Mouse (Mus musculus): ENCODE results near the gene Sppl2a. TPM values are rescaled to one million over a fixed set of nuclear protein-coding genes. Genes with fewer than 3 reads are reported as not detected.
"Not testable (repeated sequence)": the region's sequence is repeated elsewhere in the genome, so short reads cannot be mapped to it uniquely, and the experiment has no call there.

Gene Sppl2a
- total RNA-seq (2021) = 10 to 100 TPM; 54.8 to 63.8 TPM

DNA sequence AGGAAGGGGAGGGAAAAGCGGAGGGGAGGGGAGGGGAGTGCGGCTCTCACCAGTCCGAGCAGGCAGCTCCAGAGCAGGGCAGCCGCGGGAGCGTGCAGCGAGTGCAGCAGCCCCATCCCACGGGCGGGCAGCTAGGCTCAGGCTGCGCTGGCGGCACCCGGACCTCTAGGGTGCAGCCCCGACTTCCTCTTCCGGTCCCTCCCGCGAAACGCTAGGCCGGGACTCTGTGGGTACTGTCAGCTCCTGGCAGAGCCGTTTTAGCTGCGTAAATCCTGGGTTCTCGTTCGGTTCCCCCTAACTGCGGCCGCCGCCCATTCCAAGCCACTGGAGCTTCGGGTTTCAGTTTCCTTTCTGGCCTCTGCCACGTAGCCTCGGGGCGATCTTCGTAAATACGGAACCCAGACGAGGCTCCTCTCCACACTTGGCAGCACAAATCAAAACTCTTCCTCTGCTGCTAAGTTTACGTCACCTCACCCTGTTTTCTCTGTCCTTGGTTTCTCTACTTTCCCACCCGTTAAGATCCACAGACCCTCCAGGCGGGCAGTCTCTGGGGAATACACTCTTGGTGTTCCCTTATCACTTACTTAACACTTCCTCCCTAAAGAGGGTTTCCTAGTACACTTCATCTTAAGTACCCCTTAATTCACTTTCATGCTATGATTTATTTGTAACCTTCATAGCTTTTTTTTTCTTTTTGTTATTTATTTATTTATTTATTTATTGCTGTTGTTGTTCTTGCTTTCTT lies at the start of gene Sppl2a:
Gene Sppl2a, minus strand, starts transcription at position 339 of the 745 bp plus-strand sequence.
- peak; percentile 87 to 91 for DNase-seq

DNA sequence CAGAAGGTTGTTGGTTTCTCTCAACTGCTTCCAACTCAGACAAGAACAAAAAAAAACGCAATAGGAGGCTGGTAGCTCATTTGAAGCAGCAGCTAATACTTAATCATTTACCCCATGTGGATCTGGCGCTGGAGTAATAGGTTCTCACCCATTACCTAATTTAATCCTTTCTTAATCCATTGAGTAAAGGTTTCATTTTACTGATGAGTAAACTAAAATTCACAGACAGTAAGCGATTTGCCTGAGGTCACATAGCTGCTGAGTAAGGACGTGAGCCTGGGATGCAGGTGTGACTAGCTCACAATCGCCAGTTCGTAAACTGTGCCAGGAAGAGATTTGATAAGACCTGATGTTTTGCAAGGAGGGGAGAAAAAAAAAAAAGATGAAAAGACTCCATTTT lies 44.4 kb upstream of the Sppl2a start:
- no peak for DNase-seq
- intact Hi-C loops (cut with DNase I) = no loop called here

More for the DNA sequence above, at the start of gene Sppl2a:
- intact Hi-C loops (cut with DNase I) = loop anchor here (1.0 to 10.0 kb wide), 5 partner anchors 16 to 1258 kb away; partner anchors contain the start of genes Ciao1, Eid1 and Tmem127

DNA sequence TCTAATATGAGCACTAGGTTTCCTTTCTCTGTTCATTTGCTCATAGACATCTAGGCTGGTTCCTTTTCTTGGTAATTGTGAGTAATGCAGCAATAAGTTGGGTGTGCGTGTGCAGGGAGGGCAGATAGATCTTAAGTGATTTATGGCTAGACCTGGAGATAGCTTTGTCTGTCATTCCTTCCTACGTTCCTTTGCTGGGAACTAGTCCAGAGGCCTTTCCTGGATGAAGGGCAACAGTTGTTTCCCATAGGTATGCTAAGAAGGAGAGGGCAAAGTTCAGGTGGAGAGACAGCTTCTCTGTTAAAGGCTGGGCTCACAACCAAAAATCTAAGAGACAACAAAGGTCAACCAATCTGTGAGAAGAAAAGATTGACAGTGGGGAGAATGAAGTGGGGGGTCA lies 28.7 kb upstream of the Sppl2a start:
- no peak for DNase-seq

DNA sequence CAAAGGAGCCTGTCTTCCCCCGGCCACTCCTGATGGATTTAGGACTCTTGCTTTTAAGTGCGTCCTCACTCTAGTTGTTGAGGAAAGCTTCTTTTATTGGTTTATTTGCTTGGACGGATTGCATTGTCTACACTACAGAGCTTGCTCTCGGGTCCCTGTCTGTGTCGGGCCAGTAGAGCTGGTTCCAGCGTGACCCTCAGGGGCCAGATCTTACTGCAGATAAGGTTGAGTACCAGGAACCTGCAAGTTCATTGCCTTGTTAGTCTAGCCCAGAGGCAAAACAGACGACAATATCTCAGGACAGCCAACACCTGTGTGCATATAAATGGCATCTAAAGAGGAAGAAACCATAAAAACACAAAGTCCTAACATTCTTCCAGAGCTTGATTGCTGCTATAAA lies 22.6 kb upstream of the Sppl2a start:
- DNase-seq = no peak
- intact Hi-C loops (cut with DNase I) = no loop called here

More for the DNA sequence above, 28.7 kb upstream of the Sppl2a start:
- intact Hi-C loops (cut with DNase I) = no loop called here

DNA sequence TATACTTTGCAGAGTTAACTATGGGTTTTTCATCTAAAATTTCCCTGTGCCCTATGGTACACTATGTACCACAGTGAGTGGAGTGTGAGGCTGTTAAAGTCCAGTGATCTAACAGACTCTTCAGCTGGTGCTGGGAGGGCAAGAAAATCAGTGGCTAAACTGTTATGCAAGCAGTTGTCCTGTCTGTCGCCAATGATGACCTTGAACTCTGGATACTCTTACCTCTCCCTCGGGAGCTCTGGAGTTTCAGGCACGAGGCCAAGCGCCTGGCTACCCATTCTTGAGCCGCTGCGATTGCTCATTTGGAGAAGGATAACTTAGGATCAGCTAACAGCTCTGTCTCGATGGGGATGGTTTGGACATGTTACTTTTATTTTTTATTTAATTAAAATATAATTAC lies 18.1 kb upstream of the Sppl2a start:
- DNase-seq = peak; percentile 56
- intact Hi-C loops (cut with DNase I) = no loop called here

DNA sequence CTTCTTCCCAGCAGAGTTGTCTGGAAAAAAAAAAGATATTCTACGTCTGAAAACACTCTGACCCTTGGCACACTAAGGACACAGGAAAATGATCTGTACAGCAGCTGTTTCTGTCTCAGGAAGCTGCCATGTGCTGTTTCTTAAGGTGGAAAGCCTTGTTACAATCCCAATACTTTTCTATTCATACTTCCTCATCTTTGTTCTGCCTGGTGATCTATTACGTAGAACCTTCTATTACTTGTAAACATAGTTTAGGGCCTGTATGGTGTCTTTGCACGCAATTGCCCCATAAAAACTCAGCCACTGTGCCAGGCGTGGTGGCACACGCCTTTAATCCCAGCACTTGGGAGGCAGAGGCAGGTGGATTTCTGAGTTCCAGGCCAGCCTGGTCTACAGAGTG lies 17.4 kb upstream of the Sppl2a start:
- intact Hi-C loops (cut with DNase I) = no loop called here
- DNase-seq = peak in 1 of 2 experiments; percentile 2

DNA sequence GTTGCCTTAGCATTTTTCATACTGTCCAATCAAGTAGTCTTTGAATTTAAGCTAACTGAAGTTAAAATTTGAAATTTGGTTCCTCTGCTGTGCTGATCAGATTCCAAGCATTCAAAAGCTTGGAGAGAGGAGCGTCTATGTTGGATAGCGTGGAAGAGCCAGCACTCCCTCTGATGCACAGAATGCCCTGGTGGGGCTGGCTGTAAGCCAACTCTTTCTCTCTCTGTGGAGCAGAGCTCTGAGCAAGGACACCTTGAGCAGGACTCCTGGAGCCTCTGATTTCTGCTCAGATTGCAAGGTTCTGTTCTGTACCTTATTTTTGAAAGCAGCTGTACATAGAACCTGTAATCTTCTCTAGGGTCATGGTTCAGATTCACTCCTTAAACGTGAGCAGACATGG lies 16.8 kb upstream of the Sppl2a start:
- DNase-seq = peak; percentile 24
- intact Hi-C loops (cut with DNase I) = loop anchor here (2.0 kb wide), 1 partner anchor 17 kb away; the partner anchor contains the start of gene Sppl2a

DNA sequence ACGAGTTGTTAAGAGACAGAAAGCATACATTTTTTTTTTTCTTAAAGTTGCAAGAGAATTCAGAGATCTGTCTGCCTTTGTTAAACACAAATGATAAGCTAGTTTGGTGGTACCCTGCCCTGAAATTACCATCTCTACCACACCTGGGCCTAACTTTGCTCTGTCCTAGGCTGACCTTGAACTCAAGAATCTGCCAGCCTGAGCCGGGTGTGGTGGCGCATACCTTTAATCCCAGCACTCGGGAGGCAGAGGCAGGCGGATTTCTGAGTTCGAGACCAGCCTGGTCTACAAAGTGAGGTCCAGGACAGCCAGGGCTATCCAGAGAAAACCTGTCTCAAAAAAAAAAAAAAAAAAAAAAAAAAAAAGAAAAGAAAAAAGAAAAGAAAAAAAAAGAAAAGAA lies 16.3 kb upstream of the Sppl2a start:
- intact Hi-C loops (cut with DNase I) = loop anchor here (2.0 kb wide), 1 partner anchor 16 kb away; the partner anchor contains the start of gene Sppl2a
- not testable (repeated sequence) for DNase-seq

DNA sequence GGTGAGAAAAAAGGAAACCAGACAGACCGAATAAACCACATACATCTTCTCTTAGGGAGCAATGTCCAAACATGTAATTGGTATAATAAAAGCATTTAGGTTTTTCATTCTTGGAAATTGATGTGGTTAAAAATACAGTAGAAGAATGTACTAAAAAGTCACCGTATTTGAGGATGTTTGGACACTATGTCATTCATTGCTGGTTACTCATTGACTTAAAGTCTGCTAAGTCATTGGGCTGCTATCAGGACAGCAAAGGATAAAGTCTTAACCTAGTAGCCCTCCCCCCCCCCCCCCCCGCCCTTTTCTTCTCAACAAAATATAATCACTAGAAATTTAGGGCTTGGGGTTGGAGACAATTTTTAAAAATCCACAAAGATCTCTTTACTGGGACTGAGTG lies 15.2 kb upstream of the Sppl2a start:
- intact Hi-C loops (cut with DNase I) = loop anchor here (2.0 kb wide), 1 partner anchor 15 kb away; the partner anchor contains the start of gene Sppl2a

DNA sequence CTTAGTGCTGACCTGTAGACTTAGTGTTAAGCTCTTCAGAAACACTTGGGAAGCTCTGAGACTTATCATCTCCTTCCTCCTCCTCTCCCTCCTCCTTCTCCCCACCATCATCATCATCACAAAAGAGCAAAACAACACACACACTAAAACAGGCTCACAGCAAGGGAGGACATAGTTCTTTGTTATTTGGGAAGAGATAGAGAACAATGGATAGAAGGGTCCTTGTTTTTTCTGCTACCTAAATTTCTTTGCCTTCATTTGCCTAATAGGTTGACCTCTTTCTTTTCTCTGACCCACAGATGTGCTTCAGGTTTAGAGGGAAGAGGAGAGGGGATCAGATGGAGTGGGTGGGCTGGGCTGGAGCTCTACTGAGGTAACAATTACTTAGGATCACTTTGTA lies 14.6 kb upstream of the Sppl2a start:
- DNase-seq = no peak
- intact Hi-C loops (cut with DNase I) = loop anchor here (2.0 kb wide), 1 partner anchor 15 kb away; the partner anchor contains the start of gene Sppl2a

More for the DNA sequence above, 15.2 kb upstream of the Sppl2a start:
- no peak for DNase-seq

DNA sequence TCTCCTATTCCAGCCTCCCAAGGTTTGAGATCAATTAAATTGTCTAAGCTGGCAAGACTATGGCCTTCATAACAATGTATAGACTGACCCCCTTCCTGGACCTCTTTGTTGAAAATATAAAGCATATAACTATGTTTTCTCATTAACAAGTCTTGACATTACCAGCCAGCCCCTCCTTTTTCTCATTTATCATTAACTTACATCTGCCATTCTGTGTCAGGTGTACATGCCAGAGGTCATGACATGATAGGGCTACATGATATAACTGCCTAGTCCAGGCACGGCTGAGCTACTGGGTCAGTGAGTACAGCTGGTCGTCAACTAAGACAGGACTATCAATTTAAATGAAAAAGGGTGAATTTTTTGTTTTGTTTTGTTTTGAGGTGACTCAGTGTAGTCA lies 10.2 kb upstream of the Sppl2a start:
- intact Hi-C loops (cut with DNase I) = loop anchor here (5.0 kb wide), 1 partner anchor 44 kb away; no protein-coding TSS in a partner anchor

DNA sequence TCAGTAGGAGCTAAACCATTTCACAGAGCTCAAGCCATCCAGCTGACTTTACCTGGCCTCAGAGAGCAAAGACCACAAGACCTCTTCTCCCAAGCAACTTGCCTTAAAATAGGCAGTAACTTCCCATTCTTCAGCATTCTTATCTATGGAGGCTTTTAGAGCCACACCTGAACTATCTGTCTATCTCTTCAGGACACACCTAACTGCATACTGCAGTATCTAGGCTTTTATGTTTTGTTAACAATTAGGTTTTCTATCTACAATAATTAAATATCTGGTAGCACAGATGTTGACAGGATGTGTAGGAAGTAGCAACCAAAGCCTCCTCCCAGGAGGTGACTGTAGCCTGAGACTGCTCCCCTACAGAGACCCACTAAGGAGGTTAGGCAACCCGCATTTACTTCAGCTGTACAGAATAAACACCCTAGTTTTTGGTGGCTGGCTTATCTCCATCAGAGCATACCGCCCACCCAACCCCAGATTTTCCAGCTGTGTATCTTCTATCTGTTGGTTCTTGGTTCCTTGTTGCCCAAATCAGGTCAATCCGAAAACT lies 7.4 kb upstream of the Sppl2a start:
- DNase-seq = no peak

More for the DNA sequence above, 10.2 kb upstream of the Sppl2a start:
- DNase-seq = no peak

DNA sequence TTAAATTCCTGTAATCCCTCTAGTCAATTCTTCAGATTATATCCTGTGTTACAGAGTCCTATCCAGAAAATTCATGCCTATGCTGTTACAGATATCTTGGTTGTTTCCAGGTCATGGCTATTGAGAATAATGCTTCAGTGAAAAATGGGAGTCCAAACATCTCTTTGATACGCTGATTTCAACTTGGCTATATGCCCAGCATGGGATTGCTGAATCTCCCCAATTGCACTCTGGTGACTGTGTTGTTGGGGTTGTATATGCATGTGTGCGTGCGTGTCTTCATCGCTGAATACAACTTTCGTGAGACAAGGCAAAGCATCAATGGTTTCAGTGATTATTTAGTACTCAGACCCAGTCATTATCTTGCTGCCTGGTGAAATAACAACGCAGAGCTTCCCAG lies 5.0 kb upstream of the Sppl2a start:
- intact Hi-C loops (cut with DNase I) = loop anchor here (10.0 kb wide), 1 partner anchor 1263 kb away; the partner anchor contains the start of gene Eid1
- DNase-seq = no peak

More for the DNA sequence above, 7.4 kb upstream of the Sppl2a start:
- intact Hi-C loops (cut with DNase I) = loop anchor here (5.0 kb wide), 1 partner anchor 47 kb away; no protein-coding TSS in a partner anchor

DNA sequence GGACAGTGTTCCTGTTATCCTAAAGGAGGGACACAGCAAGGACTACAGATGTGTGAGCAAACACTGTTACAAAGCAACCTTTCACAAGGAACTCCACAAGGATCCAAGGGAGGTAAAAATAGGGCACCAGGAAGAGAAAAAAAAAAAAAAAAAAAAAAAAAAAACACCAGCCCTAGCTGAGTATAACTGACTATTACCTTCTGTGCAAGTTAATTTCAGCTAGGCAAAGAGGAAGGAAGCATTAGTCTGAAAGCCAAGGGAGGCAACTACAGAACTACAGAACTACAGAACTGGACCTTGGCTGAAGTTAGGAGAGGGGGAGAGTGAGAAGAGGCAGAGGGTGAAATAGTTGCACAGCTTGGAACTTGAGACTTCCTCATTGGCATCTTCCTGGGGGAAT lies 886 bp upstream of the Sppl2a start:
- peak in 1 of 2 experiments; percentile 9 for DNase-seq

DNA sequence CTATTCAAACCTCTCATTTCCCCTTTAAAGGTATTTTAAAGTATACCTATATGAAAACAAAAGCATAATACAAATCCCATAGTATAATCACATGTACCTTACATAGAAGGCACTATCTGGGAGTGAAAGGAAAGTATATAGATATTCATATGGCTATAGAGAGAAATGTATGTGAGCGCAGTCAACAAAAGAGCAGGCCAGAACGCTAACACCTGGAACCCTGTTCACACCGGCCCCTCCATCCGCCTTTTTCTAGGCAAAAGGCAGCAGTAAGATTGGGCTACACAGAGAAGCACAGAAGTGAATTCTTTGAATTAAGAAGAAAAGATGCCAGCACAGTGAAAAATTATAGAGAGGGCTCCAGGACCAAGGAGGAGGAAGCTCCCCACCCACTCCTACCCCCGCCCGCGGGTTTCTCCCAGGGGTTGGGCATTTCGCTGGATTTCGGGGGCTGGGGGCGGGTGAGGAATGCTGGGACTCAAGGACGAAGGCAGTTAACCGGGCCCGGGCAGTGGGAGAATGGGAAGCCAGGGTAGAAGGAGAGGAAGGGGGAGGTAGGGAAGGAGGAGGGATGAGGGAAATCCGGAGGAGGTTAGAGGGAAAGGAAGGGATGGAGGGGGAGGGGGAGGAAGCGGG lies 656 bp downstream of the Sppl2a start:
- no peak for DNase-seq
- intact Hi-C loops (cut with DNase I) = loop anchor here (1.0 to 10.0 kb wide), 4 partner anchors 16 to 1258 kb away; partner anchors contain the start of genes Ciao1, Eid1 and Tmem127

More for the DNA sequence above, 886 bp upstream of the Sppl2a start:
- intact Hi-C loops (cut with DNase I) = loop anchor here (1.0 to 10.0 kb wide), 5 partner anchors 15 to 1259 kb away; partner anchors contain the start of genes Ap4e1, Ciao1, Eid1 and Tmem127

DNA sequence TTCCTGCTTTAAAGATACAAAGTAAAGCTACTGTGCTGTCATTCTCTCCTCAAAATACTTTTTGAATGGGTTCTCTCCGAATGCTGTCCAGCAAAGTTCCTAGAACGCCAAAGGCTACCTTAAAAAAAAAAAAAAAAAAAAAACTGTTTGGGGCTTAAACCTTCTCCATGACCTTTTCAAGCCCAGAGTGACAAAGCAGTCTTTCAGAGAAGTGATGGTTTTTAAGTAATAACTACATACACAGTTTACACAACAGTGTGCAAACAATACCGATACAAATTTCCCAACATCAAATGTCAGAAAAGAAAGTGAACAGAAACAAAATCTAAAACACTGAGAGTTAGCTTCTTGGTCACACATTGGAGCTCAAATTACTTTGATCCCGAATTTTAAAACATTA lies 1.3 kb downstream of the Sppl2a start:
- DNase-seq = no peak
- intact Hi-C loops (cut with DNase I) = loop anchor here (1.0 to 10.0 kb wide), 4 partner anchors 17 to 1257 kb away; partner anchors contain the start of genes Ciao1, Eid1 and Tmem127

DNA sequence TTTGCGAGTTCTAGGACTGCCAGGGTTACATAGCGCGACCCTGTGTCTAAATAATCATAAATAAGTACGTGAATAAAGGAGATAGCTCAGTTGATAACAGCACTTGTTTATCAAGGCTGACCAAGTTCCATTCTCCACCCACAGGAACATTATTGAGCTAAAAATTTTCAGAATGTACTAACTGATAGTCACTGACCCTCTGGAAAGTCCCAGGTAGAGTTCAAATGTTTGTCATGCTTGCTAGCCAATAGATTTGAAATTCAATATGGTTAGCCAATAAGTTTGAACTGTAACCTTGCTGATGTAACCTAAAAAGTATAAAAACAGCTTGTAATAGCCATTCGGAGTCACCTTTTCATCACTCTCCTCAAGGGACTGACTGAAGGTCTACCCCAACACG lies 4.4 kb downstream of the Sppl2a start:
- DNase-seq = no peak
- intact Hi-C loops (cut with DNase I) = no loop called here

DNA sequence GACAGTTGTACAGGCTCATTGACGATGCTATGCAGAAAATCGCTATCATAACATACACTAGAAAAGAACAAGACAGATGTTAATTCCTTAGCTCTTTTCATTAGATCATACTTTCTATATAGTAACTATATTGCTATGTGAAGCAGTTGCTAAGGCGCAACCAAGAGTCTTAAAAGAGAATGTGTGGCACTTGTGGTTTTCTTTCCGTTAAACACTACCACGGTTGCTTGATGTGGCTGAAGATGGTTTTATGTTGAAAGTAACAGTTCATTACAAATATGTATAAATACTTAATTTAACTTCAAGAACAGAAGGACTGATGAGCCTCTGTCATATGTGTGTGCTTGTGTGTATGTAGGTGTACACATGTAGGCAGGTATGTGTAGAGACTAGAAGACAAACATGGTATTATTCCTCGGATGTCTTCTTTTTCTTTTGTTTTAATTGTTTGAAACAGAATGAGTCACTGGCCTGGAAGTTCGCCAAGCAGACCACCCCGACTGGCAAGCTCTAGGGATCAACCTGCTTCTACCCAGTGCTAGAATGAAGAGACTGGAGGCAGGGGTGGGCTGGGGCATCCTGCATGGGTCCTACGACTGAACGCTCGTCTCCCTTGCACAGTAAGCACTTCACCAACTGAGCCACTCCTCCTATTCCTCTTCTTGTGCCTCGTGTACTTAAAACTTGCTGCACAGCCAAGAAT lies 12.5 kb downstream of the Sppl2a start:
- DNase-seq = no peak
- intact Hi-C loops (cut with DNase I) = no loop called here

DNA sequence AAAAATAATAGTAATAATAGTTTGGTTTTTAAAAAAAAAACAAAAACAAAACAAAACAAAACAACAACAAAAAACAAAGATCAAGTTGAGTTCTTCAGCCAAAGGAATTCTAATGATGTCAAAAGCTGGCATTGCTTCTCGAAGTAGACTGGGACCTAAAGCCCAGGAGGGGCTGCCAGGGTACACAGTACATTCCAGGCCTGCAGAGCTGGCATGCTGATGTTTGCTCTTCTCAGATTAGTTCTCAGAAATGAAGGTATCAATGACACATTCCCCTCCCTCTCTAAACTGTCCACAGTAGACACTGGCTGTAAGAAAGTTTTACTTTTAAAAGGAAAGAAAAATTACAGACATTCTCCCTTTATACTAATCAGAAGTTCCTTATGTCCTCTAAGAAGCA lies 16.8 kb downstream of the Sppl2a start:
- intact Hi-C loops (cut with DNase I) = no loop called here

DNA sequence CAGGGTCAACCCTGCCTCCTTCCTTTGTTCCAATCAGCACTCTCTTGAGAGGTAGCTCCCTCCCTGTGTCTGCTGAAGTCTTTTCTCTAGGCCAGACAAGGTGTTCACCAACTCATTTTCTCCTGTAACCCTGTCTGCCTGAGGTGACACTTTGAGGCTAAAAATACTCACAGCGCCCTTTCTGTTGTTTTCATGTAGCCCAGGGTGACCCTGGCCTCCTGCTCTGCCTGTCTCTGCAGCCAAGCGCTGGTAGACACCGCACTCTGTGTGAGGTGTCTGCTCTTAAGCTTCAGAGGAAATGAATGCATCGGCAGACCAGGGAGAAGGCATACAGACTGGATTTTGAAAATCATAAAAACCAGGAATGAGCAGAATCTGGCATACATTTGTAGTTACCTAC lies 18.9 kb downstream of the Sppl2a start:
- intact Hi-C loops (cut with DNase I) = no loop called here
- peak in 1 of 2 experiments; percentile 19 for DNase-seq

More for the DNA sequence above, 16.8 kb downstream of the Sppl2a start:
- DNase-seq = no peak

All from heart, postnatal 36 days (tissue).